Mouse (Mus musculus): ENCODE data around the gene Tmem235. TPM values are rescaled to one million over a fixed set of nuclear protein-coding genes. Genes with fewer than 3 reads are reported as not detected.

The Tmem235 gene
- polyA plus RNA-seq, 1 experiment from 2014 or later = not detected

DNA sequence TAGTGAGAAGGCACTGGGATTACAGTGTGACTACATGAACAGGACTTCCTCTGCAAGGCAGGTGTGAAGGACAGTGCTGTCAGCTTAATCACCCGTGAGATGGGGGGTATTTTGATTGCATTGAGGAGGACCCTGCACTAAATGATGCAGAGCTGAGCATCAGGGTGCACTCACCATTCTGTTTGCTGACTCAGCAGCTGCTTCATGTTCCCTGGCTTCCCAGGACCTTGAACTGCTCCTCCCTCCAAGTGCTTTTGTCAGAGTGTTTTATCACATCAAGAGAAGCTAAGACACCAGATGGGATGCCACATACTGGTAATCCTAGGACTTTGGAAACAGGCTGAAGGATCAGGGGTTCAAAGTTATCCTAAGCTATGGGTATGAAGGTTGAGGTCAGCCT is 4.6 kb upstream of the Tmem235 start:
- no peak overlapping the region for H3K4me3 ChIP-seq
- H3K36me3 ChIP-seq (replicated peaks) = peaks cover 79% of the 10 kb centered on the region
- 79% methylated on average over 1 of the region's 1 CpGs for WGBS
- H3K27me3 ChIP-seq (ENCODE audit: poor library complexity, severe bottlenecking) = peaks cover 29% of the 10 kb centered on the region
- no peak for DNase-seq (ENCODE audit: extremely low spot score, low spot score)
- H3K9me3 ChIP-seq = peaks cover 6% of the 10 kb centered on the region; the same call in 1 of the 2 replicates
- H3K4me1 ChIP-seq = peaks cover 30% of the 10 kb centered on the region
- H3K27ac ChIP-seq = no peak overlapping the region

DNA sequence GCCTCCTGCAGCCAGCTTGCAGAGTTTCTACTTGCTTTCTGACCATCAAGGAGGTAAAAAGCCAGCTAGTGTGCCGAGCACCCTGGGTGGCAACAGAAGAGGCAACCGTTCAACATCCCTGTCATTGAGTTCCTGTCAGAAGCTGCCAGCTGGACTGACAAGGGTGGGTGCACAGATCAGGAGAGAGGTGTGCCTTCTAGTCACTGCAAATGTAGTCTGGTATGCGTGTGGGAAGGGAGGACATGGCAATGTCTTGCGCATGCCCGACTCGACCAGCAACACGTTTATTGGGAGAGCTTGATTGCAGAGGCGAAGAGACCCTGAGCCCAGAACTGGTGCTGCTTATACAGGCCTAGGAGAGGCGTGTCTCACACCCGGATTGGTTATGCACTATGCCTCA is 3.1 kb upstream of the Tmem235 start:
- peaks cover 6% of the 10 kb centered on the region; the same call in 1 of the 2 replicates for H3K9me3 ChIP-seq
- WGBS = 96% methylated on average over 10 of the region's 10 CpGs
- H3K27ac ChIP-seq = no peak overlapping the region
- peaks cover 44% of the 10 kb centered on the region for H3K27me3 ChIP-seq (ENCODE audit: poor library complexity, severe bottlenecking)
- H3K4me3 ChIP-seq = no peak overlapping the region
- no peak for DNase-seq (ENCODE audit: extremely low spot score, low spot score)
- H3K4me1 ChIP-seq = peaks cover 34% of the 10 kb centered on the region
- H3K36me3 ChIP-seq (replicated peaks) = peaks cover 65% of the 10 kb centered on the region

DNA sequence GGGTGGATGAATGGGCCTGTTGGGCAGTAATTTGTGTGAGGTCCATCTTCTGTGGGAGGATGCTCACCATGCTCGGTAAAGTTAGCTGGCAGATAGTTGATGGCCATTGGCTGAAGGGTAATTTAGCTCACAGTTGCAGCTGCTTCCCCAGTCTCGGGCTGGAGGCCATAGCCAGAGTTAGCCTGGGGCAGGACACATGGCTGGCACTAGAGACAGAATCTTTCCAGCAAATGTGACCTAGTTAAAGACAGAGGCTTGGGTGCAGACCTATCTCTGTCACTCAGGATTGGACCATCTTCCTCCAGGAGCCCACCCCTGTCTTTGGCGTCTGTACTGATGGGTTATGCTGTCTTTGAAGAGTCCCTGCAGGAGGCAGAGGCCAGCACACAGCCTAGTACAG is 2.2 kb upstream of the Tmem235 start:
- H3K27me3 ChIP-seq (ENCODE audit: poor library complexity, severe bottlenecking) = peaks cover 53% of the 10 kb centered on the region

DNA sequence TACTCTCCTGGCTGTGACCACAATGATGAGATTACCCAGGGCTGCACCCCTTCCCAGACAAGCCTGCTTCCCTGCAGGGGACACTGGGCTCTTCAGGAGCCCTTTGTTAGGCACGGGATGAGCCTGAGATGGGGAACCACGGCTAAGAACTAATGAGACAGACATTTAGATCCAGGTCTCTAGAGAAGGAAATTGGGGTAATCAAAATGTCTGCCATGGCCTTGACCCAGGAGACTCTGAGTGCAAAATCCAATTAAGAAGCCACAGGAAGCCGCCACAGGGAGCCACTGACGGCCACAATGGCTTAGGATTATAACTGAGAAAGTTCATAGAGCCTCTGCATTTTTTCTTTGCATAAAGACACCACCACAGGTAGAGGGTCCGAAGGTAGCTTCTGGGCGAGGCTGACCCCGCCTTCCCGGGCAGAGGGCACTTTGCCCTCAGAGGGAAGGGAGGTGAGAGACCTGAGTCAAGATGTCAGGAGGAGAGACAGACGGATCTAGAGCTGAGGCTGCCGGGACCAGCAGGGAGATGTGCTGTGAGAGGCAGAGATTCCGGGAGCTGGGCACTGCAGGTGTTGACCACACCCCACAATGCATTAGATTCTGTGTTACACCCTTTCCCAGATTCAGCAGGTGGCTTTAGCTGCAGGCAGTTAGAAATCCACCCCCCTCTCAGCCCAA is 2.8 kb downstream of the Tmem235 start:
- Histone ChIP-seq H3K4me3 (no peak overlapping the region), H3K4me1 (peaks cover 90% of the 10 kb centered on the region), H3K36me3 (replicated peaks) (peaks cover 13% of the 10 kb centered on the region), H3K9me3 (no peaks in the 10 kb centered on the region), H3K27ac (peak overlapping the region; percentile 85), H3K27me3 (ENCODE audit: poor library complexity, severe bottlenecking) (peaks cover 89% of the 10 kb centered on the region)
- WGBS = 21% methylated on average over 11 of the region's 11 CpGs
- DNase-seq (ENCODE audit: extremely low spot score, low spot score) = no peak

More for the DNA sequence above, 2.2 kb upstream of the Tmem235 start:
- Histone ChIP-seq H3K4me1 (peaks cover 43% of the 10 kb centered on the region), H3K9me3 (peaks cover 6% of the 10 kb centered on the region; the same call in 1 of the 2 replicates), H3K36me3 (replicated peaks) (peaks cover 55% of the 10 kb centered on the region), H3K27ac (no peak overlapping the region), H3K4me3 (no peak overlapping the region)
- WGBS = 69% methylated on average over 3 of the region's 3 CpGs
- no peak for DNase-seq (ENCODE audit: extremely low spot score, low spot score)

DNA sequence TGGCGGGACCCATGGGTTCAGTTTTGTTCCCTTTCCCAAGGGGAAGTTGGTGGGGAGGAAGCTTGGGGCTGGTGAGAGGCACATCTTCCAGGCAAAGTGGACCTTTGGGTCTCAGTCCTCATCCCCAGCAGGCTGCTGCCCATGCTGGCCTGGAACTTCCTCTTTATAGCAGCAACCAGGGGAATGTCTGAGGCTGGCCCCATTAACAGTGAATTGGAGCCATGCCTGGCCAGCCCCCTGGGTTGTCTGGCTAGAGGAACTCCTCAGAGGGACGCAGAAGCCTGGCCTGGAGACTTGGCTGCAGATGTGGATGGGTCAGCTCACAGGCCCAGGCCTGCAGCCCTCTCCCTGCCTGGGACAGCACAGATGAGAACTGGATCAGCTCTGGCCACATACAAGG is 4.3 kb downstream of the Tmem235 start:
- 76% methylated on average over 2 of the region's 2 CpGs for WGBS
- Histone ChIP-seq H3K9me3 (no peaks in the 10 kb centered on the region), H3K27ac (peak overlapping the region; percentile 85), H3K4me1 (peaks cover 77% of the 10 kb centered on the region), H3K27me3 (ENCODE audit: poor library complexity, severe bottlenecking) (peaks cover 83% of the 10 kb centered on the region), H3K4me3 (no peak overlapping the region), H3K36me3 (replicated peaks) (0 out of 2 replicates have a peak, but pooled peaks cover 6% of the 10 kb centered on the region)
- DNase-seq (ENCODE audit: extremely low spot score, low spot score) = no peak

DNA sequence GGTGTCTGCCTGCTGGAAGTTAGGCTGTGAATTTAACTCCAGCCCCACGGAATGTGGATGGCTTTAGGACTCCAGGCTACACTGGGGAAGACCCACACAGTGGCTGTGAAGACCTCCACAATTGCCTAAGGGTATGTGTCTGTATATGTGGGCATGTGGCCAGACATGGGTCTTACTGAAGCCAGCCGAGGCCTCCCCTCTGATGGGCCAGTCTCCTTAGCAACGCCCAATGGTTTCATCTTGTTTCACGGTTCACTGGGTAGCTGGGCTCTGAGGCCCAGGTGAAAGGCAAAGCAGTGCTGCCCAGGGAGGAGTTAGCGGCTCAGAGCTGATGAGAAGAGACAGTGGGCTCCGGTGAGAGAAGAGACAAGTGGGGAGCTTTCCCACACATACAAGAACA is 5.4 kb downstream of the Tmem235 start:
- Histone ChIP-seq H3K27ac (peak overlapping the region; percentile 85), H3K4me1 (peaks cover 74% of the 10 kb centered on the region), H3K4me3 (peak overlapping the region; percentile 22; the same call in 1 of the 2 replicates), H3K27me3 (ENCODE audit: poor library complexity, severe bottlenecking) (peaks cover 73% of the 10 kb centered on the region), H3K9me3 (no peaks in the 10 kb centered on the region), H3K36me3 (replicated peaks) (0 out of 2 replicates have a peak, but pooled peaks cover 6% of the 10 kb centered on the region)
- 16% methylated on average over 6 of the region's 6 CpGs for WGBS
- DNase-seq (ENCODE audit: extremely low spot score, low spot score) = peak; percentile 71

DNA sequence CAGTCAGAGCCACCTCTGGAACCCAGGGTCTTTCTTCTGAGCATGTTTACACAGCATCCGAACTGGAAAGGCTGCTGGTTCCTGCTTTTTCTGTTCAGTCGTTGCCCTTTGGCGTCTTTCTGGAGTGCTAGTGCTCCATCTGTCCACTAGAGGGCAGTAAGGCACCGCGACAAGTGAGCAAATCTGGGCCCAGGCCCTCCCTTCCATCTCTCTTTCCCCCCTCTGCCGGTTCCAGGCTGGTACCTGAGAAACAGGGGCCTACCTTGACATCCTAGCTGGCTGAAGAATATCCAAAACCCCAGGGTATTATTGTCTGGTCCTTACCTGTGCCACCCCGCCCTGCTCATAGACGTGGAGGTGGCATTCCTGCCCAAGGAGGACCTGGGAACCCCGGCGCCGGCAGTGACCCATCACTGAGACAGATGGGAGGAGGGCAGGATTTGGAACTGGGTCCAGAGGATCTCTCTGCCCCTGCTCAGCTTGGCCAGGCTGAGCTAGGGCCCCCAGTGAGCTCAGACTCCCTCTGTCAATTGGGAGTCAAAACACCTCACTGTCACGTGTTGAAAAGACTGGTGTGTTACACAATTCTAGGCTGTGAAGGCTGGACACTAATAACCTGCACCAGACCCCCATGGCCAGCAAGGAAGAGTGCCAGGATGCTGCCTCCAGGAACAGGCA is 10.3 kb downstream of the Tmem235 start:
- peak; percentile 74 for DNase-seq (ENCODE audit: extremely low spot score, low spot score)
- 35% methylated on average over 12 of the region's 12 CpGs for WGBS
- peaks cover 77% of the 10 kb centered on the region for H3K4me1 ChIP-seq

DNA sequence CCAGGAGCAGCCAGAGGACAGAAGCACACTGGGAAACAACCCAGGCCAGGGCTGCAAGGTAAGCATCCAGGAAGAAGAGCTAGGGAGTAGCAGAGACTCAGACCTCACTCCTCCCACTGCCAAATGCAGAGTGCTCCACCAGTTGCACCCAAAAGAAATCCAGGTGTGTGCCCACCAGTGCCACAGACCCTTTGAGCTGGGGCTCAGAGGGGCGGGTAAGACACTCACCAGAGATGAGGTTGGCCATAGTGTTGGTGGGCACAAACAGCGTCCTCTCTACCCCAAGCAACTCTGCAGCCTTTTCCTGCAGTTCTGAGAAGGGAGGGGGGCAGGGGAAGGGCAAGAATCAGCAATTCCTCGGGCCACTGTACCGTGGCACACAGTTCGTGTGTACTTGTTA is 10.8 kb downstream of the Tmem235 start:
- Histone ChIP-seq H3K27me3 (ENCODE audit: poor library complexity, severe bottlenecking) (peaks cover 56% of the 10 kb centered on the region), H3K4me3 (no peak overlapping the region)
- 81% methylated on average over 5 of the region's 5 CpGs for WGBS

More for the DNA sequence above, 10.3 kb downstream of the Tmem235 start:
- Histone ChIP-seq H3K4me3 (no peak overlapping the region; the same call in 1 of the 2 replicates), H3K27ac (0 out of 2 replicates have a peak overlapping the region, but pooled peaks have one; percentile 40), H3K9me3 (no peaks in the 10 kb centered on the region), H3K36me3 (replicated peaks) (0 out of 2 replicates have a peak, but pooled peaks cover 6% of the 10 kb centered on the region), H3K27me3 (ENCODE audit: poor library complexity, severe bottlenecking) (peaks cover 56% of the 10 kb centered on the region)

DNA sequence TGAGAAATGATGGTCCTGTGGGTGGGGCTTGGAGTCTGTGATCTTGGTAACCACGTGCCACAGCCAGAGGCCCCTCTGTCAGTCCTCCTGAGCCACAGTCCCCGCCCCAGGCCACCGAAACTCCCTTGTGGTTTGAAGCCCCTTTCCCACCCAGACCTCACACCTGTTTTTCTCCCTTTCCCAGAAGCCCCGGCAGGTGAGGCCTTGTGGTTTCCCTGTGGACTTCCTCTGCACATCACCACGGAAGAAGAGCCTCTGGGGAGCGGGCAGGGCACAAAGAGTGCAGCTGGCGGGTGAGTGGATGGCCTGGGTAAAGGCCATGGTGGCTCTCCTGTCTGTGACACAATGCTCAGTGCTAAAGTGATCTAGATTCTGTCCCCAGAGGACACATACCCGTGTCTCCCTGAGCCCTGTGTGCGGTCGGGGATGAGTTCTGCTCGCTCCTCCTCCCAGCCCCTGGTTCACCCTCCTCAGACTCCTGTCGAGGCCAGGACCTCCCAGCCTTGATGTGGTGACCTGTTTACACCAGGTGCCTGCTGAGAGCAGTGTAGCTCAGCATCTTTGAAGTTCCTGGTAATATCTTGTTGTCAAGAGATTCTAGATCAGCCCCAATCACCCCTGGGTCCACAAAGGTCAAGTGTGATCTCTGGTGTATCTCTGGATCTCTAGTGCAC is 11.5 kb downstream of the Tmem235 start:
- H3K4me3 ChIP-seq = peak overlapping the region; percentile 63
- H3K36me3 ChIP-seq (replicated peaks) = 0 out of 2 replicates have a peak, but pooled peaks cover 6% of the 10 kb centered on the region
- DNase-seq (ENCODE audit: extremely low spot score, low spot score) = no peak
- H3K4me1 ChIP-seq = peaks cover 68% of the 10 kb centered on the region
- H3K27ac ChIP-seq = no peak overlapping the region
- no peaks in the 10 kb centered on the region for H3K9me3 ChIP-seq
- H3K27me3 ChIP-seq (ENCODE audit: poor library complexity, severe bottlenecking) = peaks cover 56% of the 10 kb centered on the region
- 68% methylated on average over 12 of the region's 12 CpGs for WGBS

More for the DNA sequence above, 10.8 kb downstream of the Tmem235 start:
- Histone ChIP-seq H3K36me3 (replicated peaks) (0 out of 2 replicates have a peak, but pooled peaks cover 6% of the 10 kb centered on the region), H3K9me3 (no peaks in the 10 kb centered on the region), H3K27ac (0 out of 2 replicates have a peak overlapping the region, but pooled peaks have one; percentile 30), H3K4me1 (peaks cover 74% of the 10 kb centered on the region)
- no peak for DNase-seq (ENCODE audit: extremely low spot score, low spot score)

DNA sequence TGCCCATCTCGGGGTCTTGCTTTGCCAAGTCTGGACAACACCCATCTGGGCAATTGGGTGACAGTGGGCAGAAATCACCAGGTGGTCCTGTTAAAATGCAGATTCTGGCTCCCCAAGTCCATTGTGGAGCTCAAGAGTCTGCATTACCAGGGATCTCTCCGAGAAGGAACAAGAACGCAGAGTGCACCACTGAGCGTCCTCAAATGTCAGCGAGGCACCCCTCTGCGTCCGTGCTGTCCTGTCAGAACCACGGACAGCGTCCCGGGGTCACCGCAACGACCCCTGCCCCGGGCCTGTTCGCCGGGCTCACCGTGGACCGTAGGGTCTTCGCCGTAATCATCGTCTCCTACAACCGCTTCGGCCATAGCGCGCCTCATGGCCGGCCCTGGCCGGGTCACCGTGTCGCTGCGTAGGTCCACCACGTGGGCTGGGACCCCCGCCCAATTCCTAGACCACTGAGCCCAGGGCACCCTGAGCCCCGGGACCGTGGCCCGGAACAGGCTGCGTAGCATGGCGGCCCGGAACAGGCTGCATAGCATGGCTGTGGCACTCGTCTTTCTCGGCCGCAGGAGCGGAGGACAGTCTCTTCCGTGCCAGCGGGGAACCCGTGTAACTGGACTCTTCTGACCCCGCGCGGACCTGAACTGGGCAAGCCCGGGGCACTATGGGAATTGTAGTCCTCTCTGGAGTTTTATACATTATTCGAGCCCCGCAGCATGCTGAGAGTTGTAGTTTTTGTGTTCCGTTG is 12.5 kb downstream of the Tmem235 start, which contains the start of gene Tha1:
Gene Tha1 (minus strand): TSS at position 621 of the 748 bp plus-strand sequence.
- peaks cover 65% of the 10 kb centered on the region for H3K4me1 ChIP-seq
- 0 out of 2 replicates have a peak, but pooled peaks cover 4% of the 10 kb centered on the region for H3K36me3 ChIP-seq (replicated peaks)
- peaks cover 60% of the 10 kb centered on the region for H3K27me3 ChIP-seq (ENCODE audit: poor library complexity, severe bottlenecking)
- peak within 1 kb of the TSS; percentile 88 for H3K27ac ChIP-seq
- DNase-seq (ENCODE audit: extremely low spot score, low spot score) = peak; percentile 88
- WGBS = 2% methylated on average over 51 of the region's 51 CpGs
- H3K9me3 ChIP-seq = no peaks in the 10 kb centered on the region
- peak within 1 kb of the TSS; percentile 63 for H3K4me3 ChIP-seq

DNA sequence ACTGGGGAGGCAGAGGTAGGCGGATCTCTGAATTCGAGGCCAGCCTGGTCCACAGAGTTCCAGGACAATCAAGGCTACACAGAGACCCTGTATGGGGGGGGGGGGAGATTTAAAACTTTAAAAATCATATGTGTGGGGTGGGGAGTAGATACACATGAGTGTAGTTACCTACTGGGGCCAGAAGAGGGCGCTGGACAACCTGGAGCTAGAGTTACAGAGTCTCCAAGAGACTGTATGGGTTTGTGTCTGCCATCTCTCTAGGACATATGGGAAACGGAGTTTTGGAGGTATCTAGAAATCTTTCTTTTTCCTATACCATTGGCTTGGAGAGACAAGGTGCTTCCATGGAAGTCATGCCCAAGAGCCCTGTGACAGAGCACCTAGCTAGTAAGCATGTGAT is 13.9 kb downstream of the Tmem235 start:
- Histone ChIP-seq H3K4me3 (no peak overlapping the region), H3K36me3 (replicated peaks) (no peaks in the 10 kb centered on the region), H3K27me3 (ENCODE audit: poor library complexity, severe bottlenecking) (peaks cover 62% of the 10 kb centered on the region), H3K9me3 (no peaks in the 10 kb centered on the region), H3K4me1 (peaks cover 76% of the 10 kb centered on the region), H3K27ac (no peak overlapping the region)
- WGBS = 57% methylated on average over 4 of the region's 4 CpGs
- DNase-seq (ENCODE audit: extremely low spot score, low spot score) = no peak

DNA sequence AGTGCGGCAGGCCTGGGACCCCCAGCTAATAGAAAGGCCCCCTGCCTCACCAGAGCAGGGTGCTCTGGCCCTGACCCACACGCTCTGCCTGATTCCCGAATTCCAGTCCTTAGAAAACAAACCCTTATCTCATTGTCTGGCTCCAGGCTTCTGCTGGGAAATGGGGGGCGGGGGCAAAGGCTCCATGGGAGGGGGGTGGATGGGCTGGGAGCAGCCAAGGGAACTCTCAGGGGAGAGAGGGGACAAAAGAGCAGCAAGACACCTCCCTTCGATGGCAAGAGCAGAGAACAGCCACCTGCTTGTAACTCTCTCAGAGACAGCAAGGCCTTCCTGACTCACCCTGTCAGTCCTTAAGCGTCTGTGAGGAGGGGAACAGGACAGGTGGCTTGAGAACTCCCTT is 15.1 kb downstream of the Tmem235 start:
- no peak for DNase-seq (ENCODE audit: extremely low spot score, low spot score)
- H3K4me3 ChIP-seq = no peak overlapping the region
- H3K9me3 ChIP-seq = no peaks in the 10 kb centered on the region
- 17% methylated on average over 6 of the region's 6 CpGs for whole genome bisulfite sequencing
- no peaks in the 10 kb centered on the region for H3K36me3 ChIP-seq (replicated peaks)
- peaks cover 73% of the 10 kb centered on the region for H3K4me1 ChIP-seq
- peaks cover 74% of the 10 kb centered on the region for H3K27me3 ChIP-seq (ENCODE audit: poor library complexity, severe bottlenecking)
- peak overlapping the region; percentile 46 for H3K27ac ChIP-seq
